Mouse (Mus musculus): ENCODE measurements around the gene Col17a1. TPM values are rescaled to one million over a fixed set of nuclear protein-coding genes. Genes with fewer than 3 reads are reported as not detected.

Col17a1 gene
- total and polyA plus RNA-seq, 3 experiments, result 0.05 TPM; not detected in 2

GRCm38 (mm10) chr19:47613442-47613841, 78.5 kb downstream of the Col17a1 start:
- TF ChIP-seq GATA1 (IDR thresholded peaks at IDR 0.05; ENCODE audit: borderline replicate concordance, low read length) (no peak), POLR2AphosphoS5 (IDR thresholded peaks at IDR 0.05; ENCODE audit: insufficient replicate concordance, low read depth, low read length) (no peak), CTCF (IDR thresholded peaks at IDR 0.05; ENCODE audit: low read depth, low read length) (no peak), GATA2 (IDR thresholded peaks at IDR 0.05; ENCODE audit: borderline replicate concordance, low read depth, low read length) (no peak)
- no peaks in the 10 kb centered on the region for H3K4me1 ChIP-seq (ENCODE audit: insufficient read depth, low read depth, low read length)
- DNase-seq (ENCODE audit: low spot score) (no peak), ATAC-seq (ENCODE audit: extremely low read depth, insufficient number of reproducible peaks, low FRiP score, poor library complexity, severe bottlenecking) (no peak)
- H3K36me3 ChIP-seq (replicated peaks), result peaks cover 74% of the 10 kb centered on the region
- no peak overlapping the region for H3K4me3 ChIP-seq (ENCODE audit: low read depth, low read length)
- no peaks in the 10 kb centered on the region for H3K9me3 ChIP-seq (replicated peaks)
- no peaks in the 10 kb centered on the region for H3K27me3 ChIP-seq (ENCODE audit: insufficient read depth, low read length)

- Histone ChIP-seq H3K4me3 (ENCODE audit: low read depth, low read length) (no peak overlapping the region), H3K36me3 (replicated peaks) (peaks cover 43% of the 10 kb centered on the region), H3K4me1 (ENCODE audit: insufficient read depth, low read depth, low read length) (no peaks in the 10 kb centered on the region), H3K9me3 (replicated peaks) (no peaks in the 10 kb centered on the region), H3K27me3 (ENCODE audit: insufficient read depth, low read length) (no peaks in the 10 kb centered on the region)
- ATAC-seq (ENCODE audit: extremely low read depth, insufficient number of reproducible peaks, low FRiP score, poor library complexity, severe bottlenecking) (no peak), DNase-seq (ENCODE audit: low spot score) (no peak)
- TF ChIP-seq CTCF (IDR thresholded peaks at IDR 0.05; ENCODE audit: low read depth, low read length) (no peak), TAL1 (conservative IDR thresholded peaks at IDR 0.05; ENCODE audit: low read depth, low read length) (no peak)
Measured at GRCm38 (mm10) chr19:47608513-47608912, 83.4 kb downstream of the Col17a1 start.

Other genes starting within 250 kb of the Col17a1 start
- gene Sh3pxd2a, start 227.7 kb downstream of the Col17a1 start, total RNA-seq (2014; fragmentation: Nextera tagmentation), result not detected in 2 replicates
- under 0.01 and 0.16 TPM in 2 replicates for gene Sh3pxd2a, start 227.7 kb downstream of the Col17a1 start, total RNA-seq (2017)
- not detected in 2 replicates for gene Sh3pxd2a, start 227.7 kb downstream of the Col17a1 start, polyA plus RNA-seq (2012)
- 19.7 and 28.5 TPM in 2 replicates for gene Stn1, start 154.6 kb downstream of the Col17a1 start, total RNA-seq (2014; fragmentation: Nextera tagmentation)
- gene Stn1, start 154.6 kb downstream of the Col17a1 start, total RNA-seq (2017), result 26.9 and 36.6 TPM in 2 replicates
- gene Stn1, start 154.6 kb downstream of the Col17a1 start, polyA plus RNA-seq (2012), result 7.5 and 7.7 TPM in 2 replicates
- 112 and 116 TPM in 2 replicates for gene Slk, start 112.4 kb downstream of the Col17a1 start, total RNA-seq (2014; fragmentation: Nextera tagmentation)
- 111 and 128 TPM in 2 replicates for gene Slk, start 112.4 kb downstream of the Col17a1 start, total RNA-seq (2017)
- gene Slk, start 112.4 kb downstream of the Col17a1 start, polyA plus RNA-seq (2012), result 18.5 and 20.0 TPM in 2 replicates
- gene Sfr1, start 39.6 kb upstream of the Col17a1 start, total RNA-seq (2014; fragmentation: Nextera tagmentation), result 80.1 and 88.6 TPM in 2 replicates
- gene Sfr1, start 39.6 kb upstream of the Col17a1 start, total RNA-seq (2017), result 151 and 187 TPM in 2 replicates
- gene Sfr1, start 39.6 kb upstream of the Col17a1 start, polyA plus RNA-seq (2012), result 12.3 and 17.1 TPM in 2 replicates
- 33.8 and 39.2 TPM in 2 replicates for gene Gsto1, start 162.9 kb upstream of the Col17a1 start, total RNA-seq (2014; fragmentation: Nextera tagmentation)
- 29.1 and 35.0 TPM in 2 replicates for gene Gsto1, start 162.9 kb upstream of the Col17a1 start, total RNA-seq (2017)
- 45.1 and 62.6 TPM in 2 replicates for gene Gsto1, start 162.9 kb upstream of the Col17a1 start, polyA plus RNA-seq (2012)
- gene Gsto2, start 173.4 kb upstream of the Col17a1 start, total RNA-seq (2014; fragmentation: Nextera tagmentation), result 2.6 and 4.7 TPM in 2 replicates
- gene Gsto2, start 173.4 kb upstream of the Col17a1 start, total RNA-seq (2017), result 0.58 and 0.76 TPM in 2 replicates
- 0.11 TPM in 1 of 2 replicates, not detected in the other for gene Gsto2, start 173.4 kb upstream of the Col17a1 start, polyA plus RNA-seq (2012)
- not detected in 2 replicates for gene Cfap43, start 227.2 kb upstream of the Col17a1 start, total RNA-seq (2014; fragmentation: Nextera tagmentation)
- gene Cfap43, start 227.2 kb upstream of the Col17a1 start, total RNA-seq (2017), result 0.05 and 0.06 TPM in 2 replicates
- gene Cfap43, start 227.2 kb upstream of the Col17a1 start, polyA plus RNA-seq (2012), result not detected in 2 replicates
- 1.5 and 3.4 TPM in 2 replicates for gene Itprip, start 227.2 kb upstream of the Col17a1 start, total RNA-seq (2014; fragmentation: Nextera tagmentation)
- 3.4 and 3.5 TPM in 2 replicates for gene Itprip, start 227.2 kb upstream of the Col17a1 start, total RNA-seq (2017)
- 2.4 and 3.5 TPM in 2 replicates for gene Itprip, start 227.2 kb upstream of the Col17a1 start, polyA plus RNA-seq (2012)
- gene Cfap58, start 245.6 kb upstream of the Col17a1 start, total RNA-seq (2014; fragmentation: Nextera tagmentation), result not detected in 2 replicates
- gene Cfap58, start 245.6 kb upstream of the Col17a1 start, total RNA-seq (2017), result not detected in 2 replicates
- gene Cfap58, start 245.6 kb upstream of the Col17a1 start, polyA plus RNA-seq (2012), result not detected in 2 replicates